Mouse (Mus musculus): ENCODE measurements at regions not wholly inside any gene's neighbourhood (a gene's known extent, or its start where the extent isn't known, plus 50 kb on each side); places are given as distances from the start of the nearest gene placed in this dataset.

- Histone ChIP-seq H3K27ac (replicated peaks; ENCODE audit: insufficient read depth, low read depth, low read length) (no peak overlapping the region), H3K36me3 (ENCODE audit: control insufficient read depth, insufficient read depth, low read length) (no peaks in the 10 kb centered on the region), H3K9ac (ENCODE audit: low read depth, low read length) (no peak overlapping the region), H3K4me3 (ENCODE audit: insufficient read depth, low read depth, low read length) (no peak overlapping the region), H3K4me1 (ENCODE audit: control insufficient read depth, insufficient read depth, low read length) (no peaks in the 10 kb centered on the region), H3K27me3 (ENCODE audit: control insufficient read depth, insufficient read depth, low read length) (no peaks in the 10 kb centered on the region), H3K79me2 (ENCODE audit: control insufficient read depth, insufficient read depth, low read length) (no peaks in the 10 kb centered on the region)
- WGBS, result 91% methylated on average over 10 of the region's 10 CpGs
- TF ChIP-seq CTCF (IDR thresholded peaks at IDR 0.05; ENCODE audit: low read depth, low read length), result no peak
- no peak for TF ChIP-seq POLR2A (IDR thresholded peaks at IDR 0.05; ENCODE audit: extremely low read depth, insufficient read depth, low read length)
- no peak for DNase-seq (ENCODE audit: extremely low read depth, low read depth, low spot score)
Measured at GRCm38 (mm10) chr2:10318166-10318768, 52.0 kb upstream of the Sfmbt2 start.

Measured in liver, adult 2 months (tissue).